9 mouse cellular contexts compared by ENCODE assay signal in genomic region chr16:10713441-10714239, GRCm38 (mm10).
A peak's percentile ranks its signal among the peaks of the same experiment; 100 is the strongest.
DNase-seq lines count a peak whose midpoint lies in the region; ATAC-seq and TF ChIP-seq lines count a peak whose summit lies in the region.
"Had no signal": no experiment of that assay in that cellular context is flagged by ENCODE, and none has a peak within 500 bp of the region (broad histone marks: within the 10 kb centered on the region; RNA-seq: fewer than 3 reads in every experiment).

No protein-coding gene starts in this region.

- DNase-seq in lung, postnatal 36 days = peak; percentile 40
- no peak for DNase-seq in lung, adult 2 months
- DNase-seq in cerebellum, adult 18-20 months = peak; percentile 70
- DNase-seq in retina, embryonic 14.5 days (ENCODE audit: low spot score) = peak; percentile 53
- DNase-seq in spleen, adult 18-20 months = no peak
- DNase-seq in left cerebral cortex, adult 2 months (ENCODE audit: extremely low spot score in 1 of 2, low spot score in 2 of 2) = no peak

- 0 out of 2 replicates have a peak, but pooled peaks cover 2% of the 10 kb centered on the region for H3K4me1 ChIP-seq in lung, adult 2 months (ENCODE audit: control insufficient read depth, insufficient read depth, low read length)
- no peaks in the 10 kb centered on the region; the same call in 1 of the 2 replicates for H3K4me1 ChIP-seq in hindbrain, embryonic 16.5 days (ENCODE audit: control insufficient read depth, insufficient read depth, low read depth, low read length)

- H3K27ac ChIP-seq in hindbrain, embryonic 16.5 days (ENCODE audit: low read depth, low read length) = no peak overlapping the region
- H3K27ac ChIP-seq in left cerebral cortex, adult 2 months = no peak overlapping the region
- H3K27ac ChIP-seq: midbrain, embryonic 12.5 days had no signal

- no peak for TF ChIP-seq POLR2A in lung, adult 2 months (IDR thresholded peaks at IDR 0.05; ENCODE audit: borderline replicate concordance, extremely low read depth, low read depth, low read length)

- H3K4me3 ChIP-seq in lung, adult 2 months (replicated peaks; ENCODE audit: extremely low read depth, low read depth, low read length) = no peak overlapping the region
- H3K4me3 ChIP-seq in hindbrain, embryonic 16.5 days (ENCODE audit: low read length) = no peak overlapping the region
- H3K4me3 ChIP-seq in left cerebral cortex, adult 2 months = no peak overlapping the region
- H3K4me3 ChIP-seq: midbrain, embryonic 12.5 days had no signal

- H3K4me2 ChIP-seq in hindbrain, embryonic 16.5 days (ENCODE audit: low read length) = no peak overlapping the region
- H3K4me2 ChIP-seq: midbrain, embryonic 12.5 days had no signal

- TF ChIP-seq CTCF in lung, adult 2 months (IDR thresholded peaks at IDR 0.05; ENCODE audit: insufficient read depth, low read length) = no peak
- no peak for TF ChIP-seq CTCF in left cerebral cortex, adult 2 months (IDR thresholded peaks at IDR 0.05)

- no peaks in the 10 kb centered on the region for H3K36me3 ChIP-seq in hindbrain, embryonic 16.5 days (ENCODE audit: control insufficient read depth, insufficient read depth, low read length)
- H3K36me3 ChIP-seq: midbrain, embryonic 12.5 days had no signal

- 58% methylated on average over 7 of the region's 7 CpGs for WGBS in lung, adult 2 months
- 55% methylated on average over 7 of the region's 7 CpGs for WGBS in hindbrain, embryonic 16.5 days

- ATAC-seq in hindbrain, embryonic 16.5 days = peak; percentile 45; the same call in 1 of the 2 replicates
- ATAC-seq in frontal cortex, adult (ENCODE audit: low TSS enrichment) = no peak

- H3K27me3 ChIP-seq in hindbrain, embryonic 16.5 days (replicated peaks; ENCODE audit: control insufficient read depth, insufficient read depth, low read length) = no peaks in the 10 kb centered on the region
- H3K27me3 ChIP-seq: midbrain, embryonic 12.5 days had no signal

- no peak overlapping the region for H3K9ac ChIP-seq in hindbrain, embryonic 16.5 days (ENCODE audit: low read depth, low read length)
- H3K9ac ChIP-seq: midbrain, embryonic 12.5 days had no signal

- no peaks in the 10 kb centered on the region for H3K9me3 ChIP-seq in hindbrain, embryonic 16.5 days (ENCODE audit: control insufficient read depth, low read length)
- H3K9me3 ChIP-seq: midbrain, embryonic 12.5 days had no signal

- intact Hi-C loops in left cerebral cortex, adult 2 months (cut with DNase I) = no loop called here

Comparison
In these comparisons a context has a peak if more than half of its experiments do, and no peak if none do; other contexts are left out.
1. DNase-seq: peak in lung, postnatal 36 days (single experiment), cerebellum, adult 18-20 months (2 of 2) and retina, embryonic 14.5 days (single experiment); none in lung, adult 2 months (single experiment), spleen, adult 18-20 months (0 of 2) and left cerebral cortex, adult 2 months (0 of 2).